Mouse (Mus musculus): Measurements from ENCODE around the gene Usp32. TPM values are rescaled to one million over a fixed set of nuclear protein-coding genes. Genes with fewer than 3 reads are reported as not detected.

The Usp32 gene
- polyA plus RNA-seq, 1 experiment from 2014 or later: 4.5 TPM

DNA sequence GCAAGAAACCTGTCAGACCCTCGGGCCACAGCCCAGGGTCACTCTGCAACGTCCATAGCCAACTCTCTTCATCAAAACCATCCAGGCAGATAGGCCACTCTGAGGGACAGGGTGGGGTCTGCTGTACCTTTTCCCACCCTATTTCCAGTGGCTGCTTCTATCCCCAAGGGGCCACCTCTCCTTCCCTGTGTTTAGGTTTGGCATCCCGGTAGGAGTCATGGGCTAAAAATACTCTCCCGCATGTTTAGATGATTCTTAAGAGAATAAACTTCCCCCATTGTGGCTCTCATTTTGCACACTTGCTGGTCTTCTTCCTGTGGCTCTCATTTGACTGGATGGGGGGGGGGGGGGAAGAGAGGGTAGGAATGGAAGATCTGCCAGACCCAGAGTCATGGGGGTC, 171.7 kb downstream of the Usp32 start:
- Histone ChIP-seq H3K27me3 (replicated peaks; ENCODE audit: insufficient read depth, low read length) (no peaks in the 10 kb centered on the region), H3K4me2 (replicated peaks; ENCODE audit: low read depth, low read length) (no peak overlapping the region), H3K9me3 (ENCODE audit: low read length) (no peaks in the 10 kb centered on the region), H3K4me3 (ENCODE audit: low read depth, low read length) (no peak overlapping the region), H3K36me3 (ENCODE audit: insufficient read depth, low read length) (no peaks in the 10 kb centered on the region), H3K4me1 (ENCODE audit: insufficient read depth, low read depth, low read length) (peaks cover 6% of the 10 kb centered on the region; the same call in 1 of the 2 replicates), H3K27ac (ENCODE audit: low read length) (peak overlapping the region; percentile 64; the same call in 1 of the 2 replicates), H3K9ac (replicated peaks; ENCODE audit: low read depth) (no peak overlapping the region)
- DNase-seq (ENCODE audit: low spot score) (peak; percentile 24), ATAC-seq (peak; percentile 53)
- TF ChIP-seq CTCF (IDR thresholded peaks at IDR 0.05) (no peak), EP300 (IDR thresholded peaks at IDR 0.05) (peak; percentile 40; the same call in 1 of the 2 replicates)
- WGBS: 54% methylated on average over 4 of the region's 4 CpGs

DNA sequence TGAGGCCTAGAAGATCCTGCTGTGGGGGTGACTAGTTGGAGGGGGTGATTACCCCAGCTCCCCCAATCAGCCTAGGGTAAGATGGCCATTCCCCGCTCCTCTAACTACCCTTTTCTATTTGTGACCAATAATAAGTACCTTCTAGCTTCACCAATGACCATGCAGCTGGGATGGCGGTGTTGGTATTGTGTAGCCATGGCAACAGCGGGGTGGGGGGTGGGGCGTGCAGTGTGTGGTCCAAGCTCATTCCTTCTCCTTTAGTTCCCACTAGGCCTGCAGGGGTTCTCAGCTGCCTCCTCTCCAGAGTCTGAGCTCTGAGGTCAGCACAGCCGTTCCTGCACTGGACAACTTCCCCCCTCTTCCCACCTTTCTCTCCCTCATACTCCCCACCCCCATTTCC, 172.8 kb downstream of the Usp32 start:
- Histone ChIP-seq H3K9me3 (ENCODE audit: low read length) (no peaks in the 10 kb centered on the region), H3K27ac (ENCODE audit: low read length) (peak overlapping the region; percentile 26; the same call in 1 of the 2 replicates), H3K4me3 (ENCODE audit: low read depth, low read length) (no peak overlapping the region), H3K4me2 (replicated peaks; ENCODE audit: low read depth, low read length) (no peak overlapping the region), H3K27me3 (replicated peaks; ENCODE audit: insufficient read depth, low read length) (no peaks in the 10 kb centered on the region), H3K4me1 (ENCODE audit: insufficient read depth, low read depth, low read length) (peaks cover 6% of the 10 kb centered on the region; the same call in 1 of the 2 replicates), H3K36me3 (ENCODE audit: insufficient read depth, low read length) (no peaks in the 10 kb centered on the region), H3K9ac (replicated peaks; ENCODE audit: low read depth) (no peak overlapping the region)
- ATAC-seq (no peak), DNase-seq (ENCODE audit: low spot score) (no peak)
- no peak for TF ChIP-seq EP300 (IDR thresholded peaks at IDR 0.05)
- no peak for TF ChIP-seq CTCF (IDR thresholded peaks at IDR 0.05)
- 23% methylated on average over 5 of the region's 5 CpGs for WGBS

DNA sequence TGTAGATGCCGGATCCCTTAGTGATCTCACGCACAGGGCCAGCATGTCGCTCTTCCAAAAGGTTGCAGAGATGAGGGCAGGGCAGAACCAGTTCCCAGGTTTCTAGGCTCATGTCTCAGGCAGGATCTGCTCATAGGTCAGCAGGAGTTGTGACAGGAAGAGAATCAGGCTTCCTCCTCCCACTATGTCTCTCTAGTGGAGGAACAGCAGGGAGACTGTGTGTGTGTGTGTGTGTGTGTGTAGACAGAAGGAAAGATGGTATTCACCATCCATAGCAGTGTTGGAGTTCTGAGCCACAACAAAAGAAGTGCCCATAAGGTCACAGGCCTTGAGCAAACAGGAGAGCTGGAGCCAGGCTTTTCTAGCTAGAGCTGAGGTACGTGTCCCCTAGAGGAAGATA, 173.3 kb downstream of the Usp32 start:
- no peak for ATAC-seq

DNA sequence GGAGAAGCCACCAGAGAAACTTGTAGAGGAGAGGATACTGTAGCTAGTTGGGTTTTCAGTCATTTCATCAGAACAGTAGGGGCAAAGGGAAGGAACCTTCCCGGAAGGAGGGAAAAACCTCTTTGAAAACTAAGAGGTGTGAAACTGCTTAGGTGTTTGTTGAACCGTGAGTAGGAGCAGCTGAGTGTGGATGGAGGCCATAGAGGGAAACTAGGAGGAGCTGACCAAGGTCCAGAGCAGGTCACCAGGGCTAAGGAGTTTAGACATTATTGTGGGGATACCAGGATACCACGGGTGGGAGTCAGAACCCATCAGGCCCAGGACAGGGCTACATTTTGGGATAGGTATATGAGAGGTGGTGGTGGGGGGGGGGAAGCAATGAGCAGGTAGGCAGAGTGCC, 176.4 kb downstream of the Usp32 start:
- Histone ChIP-seq H3K4me2 (replicated peaks; ENCODE audit: low read depth, low read length) (no peak overlapping the region), H3K27me3 (replicated peaks; ENCODE audit: insufficient read depth, low read length) (no peaks in the 10 kb centered on the region), H3K9me3 (ENCODE audit: low read length) (no peaks in the 10 kb centered on the region), H3K27ac (ENCODE audit: low read length) (no peak overlapping the region), H3K4me3 (ENCODE audit: low read depth, low read length) (no peak overlapping the region), H3K36me3 (ENCODE audit: insufficient read depth, low read length) (no peaks in the 10 kb centered on the region), H3K4me1 (ENCODE audit: insufficient read depth, low read depth, low read length) (no peaks in the 10 kb centered on the region), H3K9ac (replicated peaks; ENCODE audit: low read depth) (no peak overlapping the region)
- DNase-seq (ENCODE audit: low spot score) (no peak), ATAC-seq (no peak)
- no peak for TF ChIP-seq CTCF (IDR thresholded peaks at IDR 0.05)
- TF ChIP-seq EP300 (IDR thresholded peaks at IDR 0.05): no peak
- WGBS: 72% methylated on average over 3 of the region's 3 CpGs

More for the DNA sequence above, 173.3 kb downstream of the Usp32 start:
- no peaks in the 10 kb centered on the region for H3K36me3 ChIP-seq (ENCODE audit: insufficient read depth, low read length)
- peak overlapping the region; percentile 26; the same call in 1 of the 2 replicates for H3K27ac ChIP-seq (ENCODE audit: low read length)
- H3K4me2 ChIP-seq (replicated peaks; ENCODE audit: low read depth, low read length): no peak overlapping the region
- no peak overlapping the region for H3K4me3 ChIP-seq (ENCODE audit: low read depth, low read length)
- no peak for DNase-seq (ENCODE audit: low spot score)
- peaks cover 6% of the 10 kb centered on the region; the same call in 1 of the 2 replicates for H3K4me1 ChIP-seq (ENCODE audit: insufficient read depth, low read depth, low read length)
- TF ChIP-seq EP300 (IDR thresholded peaks at IDR 0.05) (no peak), CTCF (IDR thresholded peaks at IDR 0.05) (no peak)
- 52% methylated on average over 4 of the region's 4 CpGs for WGBS
- no peak overlapping the region for H3K9ac ChIP-seq (replicated peaks; ENCODE audit: low read depth)
- no peaks in the 10 kb centered on the region for H3K27me3 ChIP-seq (replicated peaks; ENCODE audit: insufficient read depth, low read length)
- no peaks in the 10 kb centered on the region for H3K9me3 ChIP-seq (ENCODE audit: low read length)

DNA sequence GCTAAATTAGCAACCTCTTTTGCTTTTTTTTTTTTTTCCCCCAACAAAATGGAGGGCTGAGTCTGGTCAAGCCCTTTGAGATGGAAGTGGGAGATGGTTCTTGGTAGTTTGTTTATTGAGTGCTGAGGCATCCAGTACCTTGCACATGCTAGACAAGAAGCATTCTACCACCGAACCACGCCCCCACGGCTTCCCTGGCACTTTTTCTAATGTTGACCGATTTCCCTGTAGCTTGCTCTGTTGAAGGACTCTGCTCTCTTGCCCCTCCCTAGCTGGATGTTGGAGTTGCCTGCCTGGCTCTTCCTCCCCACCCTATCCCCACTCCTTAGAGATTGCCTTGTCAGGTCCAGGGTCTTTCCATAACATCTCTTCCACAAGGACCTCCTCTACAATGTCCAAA, 177.4 kb downstream of the Usp32 start:
- TF ChIP-seq CTCF (IDR thresholded peaks at IDR 0.05): no peak
- no peak for TF ChIP-seq EP300 (IDR thresholded peaks at IDR 0.05)
- Histone ChIP-seq H3K9me3 (ENCODE audit: low read length) (no peaks in the 10 kb centered on the region), H3K27ac (ENCODE audit: low read length) (no peak overlapping the region), H3K4me1 (ENCODE audit: insufficient read depth, low read depth, low read length) (peaks cover under 1% of the 10 kb centered on the region; the same call in 1 of the 2 replicates), H3K4me3 (ENCODE audit: low read depth, low read length) (no peak overlapping the region), H3K27me3 (replicated peaks; ENCODE audit: insufficient read depth, low read length) (no peaks in the 10 kb centered on the region; the same call in 1 of the 2 replicates), H3K36me3 (ENCODE audit: insufficient read depth, low read length) (no peaks in the 10 kb centered on the region), H3K4me2 (replicated peaks; ENCODE audit: low read depth, low read length) (no peak overlapping the region), H3K9ac (replicated peaks; ENCODE audit: low read depth) (no peak overlapping the region)
- no peak for DNase-seq (ENCODE audit: low spot score)
- ATAC-seq: no peak
- WGBS: 68% methylated on average over 4 of the region's 4 CpGs

DNA sequence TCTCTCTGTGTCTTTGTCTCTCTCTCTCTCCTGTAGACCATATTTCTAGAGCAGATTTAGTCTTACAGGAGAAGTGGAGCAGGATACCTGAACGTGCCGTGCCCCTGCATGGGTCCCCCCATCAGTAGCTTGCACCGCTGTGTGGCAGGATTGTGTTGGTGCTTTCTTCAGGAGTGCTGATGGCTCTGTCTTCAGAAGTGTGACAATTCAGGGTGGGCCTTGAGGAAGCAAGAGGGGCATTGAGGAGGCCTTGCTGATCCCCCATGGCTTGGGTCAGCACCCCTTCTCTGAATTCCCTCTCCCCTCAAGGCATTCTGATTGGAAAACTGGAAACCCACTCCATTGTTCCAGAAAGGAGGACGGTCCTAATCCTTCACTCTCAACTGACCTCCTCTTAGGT, 178.4 kb downstream of the Usp32 start:
- ATAC-seq: no peak
- H3K27ac ChIP-seq (ENCODE audit: low read length): no peak overlapping the region
- H3K36me3 ChIP-seq (ENCODE audit: insufficient read depth, low read length): no peaks in the 10 kb centered on the region
- H3K4me2 ChIP-seq (replicated peaks; ENCODE audit: low read depth, low read length): no peak overlapping the region
- H3K9ac ChIP-seq (replicated peaks; ENCODE audit: low read depth): no peak overlapping the region
- TF ChIP-seq CTCF (IDR thresholded peaks at IDR 0.05): no peak
- no peak for TF ChIP-seq EP300 (IDR thresholded peaks at IDR 0.05)
- 90% methylated on average over 4 of the region's 4 CpGs for WGBS
- no peaks in the 10 kb centered on the region for H3K9me3 ChIP-seq (ENCODE audit: low read length)
- H3K4me3 ChIP-seq (ENCODE audit: low read depth, low read length): no peak overlapping the region
- no peak for DNase-seq (ENCODE audit: low spot score)
- H3K4me1 ChIP-seq (ENCODE audit: insufficient read depth, low read depth, low read length): peaks cover 3% of the 10 kb centered on the region; the same call in 1 of the 2 replicates
- peaks cover 3% of the 10 kb centered on the region; the same call in 1 of the 2 replicates for H3K27me3 ChIP-seq (replicated peaks; ENCODE audit: insufficient read depth, low read length)
